Mouse (Mus musculus): ENCODE data around the gene Coq7. TPM values are rescaled to one million over a fixed set of nuclear protein-coding genes. Genes with fewer than 3 reads are reported as not detected.

Coq7 gene
- polyA plus RNA-seq, 1 experiment: 45.1 TPM

- TF ChIP-seq POLR2A (IDR thresholded peaks at IDR 0.05; ENCODE audit: low read depth, low read length): no peak
- TF ChIP-seq CTCF (IDR thresholded peaks at IDR 0.05; ENCODE audit: extremely low read depth, insufficient read length, insufficient replicate concordance, low read depth, low read length): no peak
- Histone ChIP-seq H3K27me3 (ENCODE audit: control insufficient read depth, insufficient read depth, low read length) (no peaks in the 10 kb centered on the region), H3K27ac (ENCODE audit: insufficient read depth, low read depth, low read length) (0 out of 2 replicates have a peak overlapping the region, but pooled peaks have one; percentile 6), H3K36me3 (ENCODE audit: control insufficient read depth, insufficient read depth, low read length) (no peaks in the 10 kb centered on the region), H3K4me3 (ENCODE audit: low read depth, low read length) (no peak overlapping the region), H3K4me1 (ENCODE audit: control insufficient read depth, insufficient read depth, insufficient read length, low read length) (peaks cover 7% of the 10 kb centered on the region; the same call in 1 of the 2 replicates)
- 55% methylated on average over 11 of the region's 11 CpGs for whole genome bisulfite sequencing
Observed at GRCm38 (mm10) chr7:118462818-118463762, 70.1 kb downstream of the Coq7 start.

- Histone ChIP-seq H3K4me3 (ENCODE audit: low read depth, low read length) (no peak overlapping the region), H3K4me1 (ENCODE audit: control insufficient read depth, insufficient read depth, insufficient read length, low read length) (peaks cover 7% of the 10 kb centered on the region; the same call in 1 of the 2 replicates), H3K27me3 (ENCODE audit: control insufficient read depth, insufficient read depth, low read length) (no peaks in the 10 kb centered on the region), H3K36me3 (ENCODE audit: control insufficient read depth, insufficient read depth, low read length) (no peaks in the 10 kb centered on the region), H3K27ac (ENCODE audit: insufficient read depth, low read depth, low read length) (no peak overlapping the region)
- no peak for TF ChIP-seq CTCF (IDR thresholded peaks at IDR 0.05; ENCODE audit: extremely low read depth, insufficient read length, insufficient replicate concordance, low read depth, low read length)
- no peak for TF ChIP-seq POLR2A (IDR thresholded peaks at IDR 0.05; ENCODE audit: low read depth, low read length)
- WGBS: 60% methylated on average over 16 of the region's 16 CpGs
Observed at GRCm38 (mm10) chr7:118461400-118462136, 71.6 kb downstream of the Coq7 start.

Other genes starting within 250 kb of the Coq7 start
- gene Syt17, start 85.1 kb downstream of the Coq7 start, polyA plus RNA-seq (2012; rRNA removed): 1.7 and 2.9 TPM in 2 replicates
- 12.4 and 31.6 TPM in 2 replicates for gene Itpripl2, start 41.4 kb downstream of the Coq7 start, polyA plus RNA-seq (2012; rRNA removed)
- 2.1 and 4.9 TPM in 2 replicates for gene Tmc7, start 51.4 kb upstream of the Coq7 start, polyA plus RNA-seq (2012; rRNA removed)
- 19.6 and 26.4 TPM in 2 replicates for gene Tmc5, start 63.9 kb upstream of the Coq7 start, polyA plus RNA-seq (2012; rRNA removed)
- gene Gde1, start 172.4 kb upstream of the Coq7 start, polyA plus RNA-seq (2012; rRNA removed): 535 and 645 TPM in 2 replicates
- gene Ccp110, start 179.2 kb upstream of the Coq7 start, polyA plus RNA-seq (2012; rRNA removed): 0.41 and 0.51 TPM in 2 replicates
- gene Vps35l, start 206.9 kb upstream of the Coq7 start, polyA plus RNA-seq (2012; rRNA removed): 18.3 and 29.9 TPM in 2 replicates